Mouse (Mus musculus): ENCODE results near the gene Pard3.

The Pard3 gene

DNA sequence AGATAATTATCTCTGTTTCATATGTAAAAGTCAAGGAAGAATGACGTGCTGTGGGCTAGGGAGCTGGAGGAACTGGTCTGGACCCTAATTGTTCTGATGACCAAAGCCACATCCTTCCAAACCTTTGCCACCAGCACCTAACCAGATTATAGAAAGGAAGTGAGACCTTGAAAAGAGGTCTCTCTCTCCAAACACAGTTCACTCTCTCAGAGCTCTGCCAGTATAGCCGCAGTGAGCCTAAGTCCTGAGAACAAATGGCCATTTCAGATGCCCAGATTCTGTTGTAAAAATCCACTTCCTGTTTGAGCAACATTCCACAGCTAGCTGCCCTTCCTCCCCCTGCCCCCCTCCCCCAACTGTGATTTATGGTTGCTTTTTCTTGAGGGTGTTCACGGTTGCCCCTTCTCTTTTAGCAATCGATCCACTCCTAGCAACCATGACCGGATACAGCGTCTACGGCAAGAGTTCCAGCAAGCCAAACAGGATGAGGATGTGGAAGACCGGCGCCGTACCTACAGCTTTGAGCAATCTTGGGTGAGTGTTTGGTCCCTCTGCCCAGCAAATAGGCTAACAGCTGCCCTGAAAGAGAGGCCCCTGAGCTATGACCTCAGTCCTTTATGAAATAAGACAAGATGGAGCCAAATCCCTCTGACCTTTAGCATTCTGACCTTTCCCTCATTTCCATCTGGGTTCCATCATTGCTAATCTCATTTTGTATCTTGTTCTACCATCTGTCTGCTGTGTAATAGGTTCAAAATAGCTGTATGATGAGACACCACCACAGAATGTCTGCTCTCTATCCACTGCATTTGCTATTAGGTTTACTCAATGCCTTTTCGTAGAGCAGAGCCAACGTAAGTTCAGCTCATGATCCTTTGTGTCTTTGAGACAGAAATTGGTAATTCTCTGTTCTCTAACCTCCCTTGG, 529.2 kb downstream of the Pard3 start:
- DNase-seq (ENCODE audit: low read depth, low spot score), result no peak

DNA sequence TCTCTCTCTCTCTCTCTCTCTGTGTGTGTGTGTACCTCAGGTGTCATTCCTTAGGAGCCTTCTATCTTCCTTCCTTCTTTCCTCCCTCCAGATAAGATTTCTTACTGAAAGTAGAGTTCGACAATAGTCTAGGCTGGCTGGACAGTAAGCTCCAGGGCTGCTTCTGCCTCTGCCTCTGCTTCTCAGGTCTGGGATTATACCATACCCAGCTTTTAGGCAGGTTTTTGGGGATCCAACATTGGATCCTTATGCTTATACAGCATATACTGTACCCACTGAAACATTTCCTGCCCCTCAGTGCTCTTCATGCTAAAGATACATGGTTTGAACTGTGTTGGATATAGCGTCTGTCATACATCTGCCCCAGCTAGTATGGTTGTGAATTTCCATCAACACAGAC, 536.9 kb downstream of the Pard3 start:
- no peak for DNase-seq (ENCODE audit: low read depth, low spot score)

DNA sequence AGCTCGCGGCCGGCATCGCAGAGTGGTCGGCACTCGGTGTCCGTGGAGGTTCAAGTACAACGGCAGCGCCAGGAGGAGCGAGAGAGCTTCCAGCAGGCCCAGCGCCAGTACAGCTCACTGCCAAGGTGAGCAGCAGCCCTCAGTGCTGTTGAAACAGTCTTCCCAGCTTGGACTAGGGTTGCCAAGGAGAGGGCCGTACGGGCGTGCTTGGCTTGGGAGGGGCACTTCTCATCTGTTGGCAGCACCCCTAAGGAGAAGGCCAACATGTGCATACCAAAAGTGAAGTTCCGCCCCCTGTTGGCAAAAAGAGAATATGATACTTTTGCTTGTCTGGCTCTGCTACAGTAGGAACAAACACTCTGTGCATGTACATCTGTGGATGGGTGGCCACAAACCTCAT, 539.4 kb downstream of the Pard3 start:
- no peak for DNase-seq (ENCODE audit: low read depth, low spot score)

DNA sequence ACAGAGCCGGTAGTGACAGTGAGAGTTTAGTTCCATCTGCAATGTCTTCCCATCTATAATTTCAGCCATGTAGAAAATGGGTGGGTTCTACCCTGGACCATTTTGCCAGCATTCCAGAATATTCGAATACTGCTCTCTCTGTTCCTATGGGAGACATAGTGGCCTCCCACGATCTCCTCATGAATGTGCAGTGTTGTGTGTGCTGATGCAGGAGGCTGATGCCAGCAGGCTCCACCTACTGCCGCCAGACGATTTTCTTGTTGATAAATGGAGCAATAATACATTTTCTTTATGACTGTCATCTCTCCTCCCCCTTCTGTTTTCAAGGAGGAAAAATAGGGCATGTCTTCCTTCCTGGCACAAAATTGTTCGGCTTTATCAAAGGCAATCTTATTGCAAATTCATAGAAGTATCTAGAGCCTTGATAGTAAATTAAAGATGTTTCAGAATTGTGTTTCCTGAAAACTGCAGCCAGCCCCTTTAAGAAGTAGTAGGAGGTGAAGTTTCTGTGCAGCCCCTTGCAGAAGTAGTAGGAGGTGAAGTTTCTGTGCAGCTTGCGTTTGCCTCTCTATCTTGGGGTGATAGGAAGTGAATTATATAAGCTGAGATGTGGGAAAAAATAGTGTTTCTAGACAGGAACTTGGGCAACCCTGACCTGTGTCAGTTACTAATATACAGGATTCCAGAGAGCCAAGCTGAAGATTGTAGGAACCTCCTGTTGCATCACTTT, 545.0 kb downstream of the Pard3 start:
- no peak for DNase-seq (ENCODE audit: low read depth, low spot score)

DNA sequence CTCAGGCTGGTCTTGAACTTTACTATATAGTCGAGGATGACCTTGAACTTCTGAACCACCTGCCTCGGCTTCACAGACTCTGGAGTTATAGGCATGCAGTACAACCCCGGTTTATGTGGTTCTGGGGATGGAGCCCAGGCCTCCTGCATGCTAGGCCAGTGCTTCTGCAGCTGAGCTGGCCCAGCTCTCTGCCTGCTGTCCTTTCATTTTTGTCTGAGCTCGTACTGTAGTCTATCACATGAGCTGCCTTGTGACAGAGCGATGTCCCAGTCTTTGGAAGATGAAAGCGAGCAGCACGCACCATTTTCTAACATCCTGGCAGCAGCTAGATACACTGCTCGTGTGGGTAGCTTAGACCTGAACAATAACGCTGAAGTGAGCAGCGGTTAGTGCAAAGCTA, 545.6 kb downstream of the Pard3 start:
- DNase-seq (ENCODE audit: low read depth, low spot score), result no peak

DNA sequence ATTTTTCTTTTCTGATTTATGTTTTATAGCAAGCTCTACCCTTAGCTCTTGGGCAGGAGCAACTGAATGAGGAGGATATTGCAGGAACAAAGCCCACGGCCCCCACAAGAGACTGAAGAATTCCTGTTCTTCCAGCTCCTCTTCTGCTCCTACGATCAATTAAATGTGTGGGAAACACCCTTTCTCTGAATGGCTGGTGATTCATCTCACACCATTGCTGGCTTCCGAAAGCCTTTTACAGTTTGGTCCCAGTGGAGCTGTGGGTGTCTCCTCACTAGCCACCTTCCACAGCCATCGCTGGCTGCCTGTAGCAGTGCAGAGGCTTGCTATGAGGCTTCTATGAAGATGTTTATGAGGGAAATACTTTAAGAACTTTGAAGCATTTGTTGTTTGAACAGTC, 550.5 kb downstream of the Pard3 start:
- no peak for DNase-seq (ENCODE audit: low read depth, low spot score)

DNA sequence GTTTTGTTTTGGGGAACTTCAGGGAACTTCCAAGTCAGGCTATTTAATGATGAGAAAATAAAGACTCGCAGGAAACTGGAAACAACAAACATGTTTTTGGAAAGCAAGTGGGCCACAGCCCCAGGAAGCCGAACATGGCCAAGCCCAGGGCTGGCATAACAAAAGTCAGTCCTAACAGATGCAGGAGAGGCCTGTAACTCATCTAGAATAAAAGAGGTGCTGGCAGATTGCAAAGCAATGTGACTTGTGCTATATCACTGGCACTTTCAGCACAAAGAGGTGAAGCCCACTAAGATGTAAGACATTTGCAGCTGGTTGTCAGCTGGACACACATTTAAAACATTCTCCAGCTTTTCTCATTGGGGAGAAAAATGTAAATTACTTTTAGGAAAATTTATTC, 553.0 kb downstream of the Pard3 start:
- no peak for DNase-seq (ENCODE audit: low read depth, low spot score)

DNA sequence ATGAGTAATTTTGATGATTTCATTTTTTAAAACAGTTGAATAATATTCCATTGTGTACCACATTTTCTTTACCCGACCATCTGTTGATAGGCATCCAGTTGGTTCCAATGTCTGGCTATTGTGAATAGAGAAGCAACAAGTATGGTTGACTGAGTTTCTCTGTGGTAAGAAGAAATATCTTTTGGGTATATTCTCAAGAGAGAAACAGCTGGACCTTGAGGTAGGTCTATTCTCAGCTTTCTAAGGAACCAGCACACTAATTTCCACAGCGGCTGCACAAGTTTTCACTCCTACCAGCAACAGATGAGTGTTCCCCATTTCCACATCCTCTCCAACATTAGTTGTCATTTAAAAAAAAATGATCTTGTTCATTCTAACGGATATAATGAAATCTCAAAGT, 558.4 kb downstream of the Pard3 start:
- DNase-seq (ENCODE audit: low read depth, low spot score), result no peak

DNA sequence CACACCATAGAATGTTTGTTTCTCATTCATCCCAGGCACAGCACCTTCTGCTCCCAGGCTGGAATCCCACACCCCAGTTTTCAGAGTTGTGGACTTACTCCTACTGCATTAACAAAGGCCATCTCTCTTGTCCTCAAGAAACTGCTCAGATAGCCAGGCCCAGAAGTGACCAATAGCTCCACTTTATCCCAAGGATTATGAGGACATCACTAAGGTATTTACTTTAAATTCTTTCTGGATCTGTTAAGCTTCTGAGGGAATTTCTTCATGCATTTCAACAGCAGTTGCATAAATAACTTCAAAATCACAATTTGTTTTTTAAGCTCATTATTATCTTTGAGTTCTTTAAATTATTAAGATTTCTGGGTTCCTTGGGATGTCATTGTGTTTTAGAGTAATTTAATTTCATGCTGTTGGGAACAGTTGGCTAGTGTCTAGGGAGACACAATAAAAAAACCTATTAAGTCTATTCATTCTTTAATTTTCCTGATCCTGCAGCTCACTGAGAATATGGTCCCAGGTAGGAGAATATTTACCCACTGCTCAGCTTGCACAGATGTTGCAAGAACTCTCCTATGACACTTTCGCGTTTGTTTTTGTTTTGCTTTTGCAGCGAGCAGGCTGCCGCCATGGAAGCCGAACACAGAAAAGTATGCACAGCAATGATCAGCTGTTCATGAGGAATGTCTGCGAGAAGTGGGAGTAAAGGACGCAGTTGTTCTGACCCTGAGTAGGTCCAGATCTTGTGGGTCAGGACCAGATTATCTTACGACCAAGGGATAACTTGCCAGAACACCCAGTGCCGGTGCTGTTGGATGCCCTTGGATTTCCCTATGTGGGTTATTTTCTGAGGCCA, 574.8 kb downstream of the Pard3 start:
- DNase-seq (ENCODE audit: low read depth, low spot score), result no peak

DNA sequence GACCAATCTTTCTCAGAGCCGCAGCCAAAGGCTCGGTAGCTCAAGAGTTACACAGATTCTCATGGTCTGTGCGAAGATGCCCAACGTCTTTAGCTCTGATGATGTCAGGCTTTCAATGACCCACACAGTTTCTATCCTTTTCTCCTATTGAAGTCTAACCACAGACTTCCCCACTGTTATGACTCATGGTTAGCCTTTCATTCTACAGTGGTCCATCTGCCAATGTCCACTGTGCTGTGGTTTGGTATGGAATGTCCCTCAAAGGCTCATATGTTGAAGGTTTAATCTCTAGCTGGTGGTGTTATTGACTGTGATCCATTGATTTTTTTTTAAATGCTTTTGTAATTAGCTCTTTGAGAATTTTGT, 575.4 kb downstream of the Pard3 start:
- DNase-seq (ENCODE audit: low read depth, low spot score), result no peak

DNA sequence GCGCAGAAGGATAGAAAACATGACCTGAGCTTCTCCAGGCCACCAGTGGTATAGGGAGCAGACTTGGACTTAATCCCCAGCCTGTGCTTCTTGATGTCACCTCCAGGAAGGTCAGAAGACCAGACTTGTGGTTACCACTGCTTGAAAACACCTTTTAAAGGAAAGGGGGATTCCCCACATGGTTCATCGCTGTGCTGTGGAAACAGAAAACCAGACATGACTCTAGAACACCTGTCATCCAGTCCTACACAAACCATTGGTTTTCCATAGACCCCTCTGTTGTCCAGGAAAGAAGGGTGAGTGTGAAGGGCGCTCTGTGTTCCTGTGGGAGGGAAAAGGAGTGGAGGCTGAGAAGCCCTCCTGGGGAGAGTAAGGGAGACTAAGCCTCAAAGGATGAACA, 591.9 kb downstream of the Pard3 start:
- DNase-seq (ENCODE audit: low read depth, low spot score), result no peak

Measured in ES-CJ7 (cell line).